Mouse (Mus musculus): ENCODE data around the gene Actc1.

The Actc1 gene

DNA sequence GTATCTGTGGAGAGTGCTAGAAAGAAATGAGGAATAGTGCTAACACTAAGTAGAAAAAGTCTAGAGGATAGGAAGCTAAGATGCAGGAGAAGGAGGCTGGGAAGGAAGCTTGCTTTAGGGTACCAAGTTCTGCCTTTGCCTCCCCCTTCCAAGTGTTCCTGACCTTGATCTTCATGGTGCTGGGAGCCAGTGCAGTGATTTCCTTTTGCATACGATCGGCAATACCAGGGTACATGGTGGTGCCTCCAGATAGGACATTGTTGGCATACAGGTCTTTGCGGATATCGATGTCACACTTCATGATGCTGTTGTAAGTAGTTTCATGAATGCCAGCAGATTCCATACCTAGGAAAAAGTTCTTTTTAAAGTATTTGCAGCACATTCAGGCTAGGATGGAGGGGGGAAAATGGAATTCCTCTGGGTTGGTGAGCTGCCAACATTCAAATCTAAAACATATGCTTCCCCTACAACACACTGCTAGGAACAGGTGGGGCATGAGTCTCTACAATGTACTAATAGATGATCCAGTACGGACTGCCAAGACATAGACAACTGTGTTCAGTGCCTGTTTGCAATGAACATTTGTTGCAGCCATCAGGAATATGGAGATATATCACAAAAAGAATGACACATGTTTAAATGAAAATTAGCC is 5.3 kb downstream of the Actc1 start:
- no peak for DNase-seq

GRCm38 (mm10) chr2:114046151-114046664 is 7.1 kb downstream of the Actc1 start:
- DNase-seq = no peak

DNA sequence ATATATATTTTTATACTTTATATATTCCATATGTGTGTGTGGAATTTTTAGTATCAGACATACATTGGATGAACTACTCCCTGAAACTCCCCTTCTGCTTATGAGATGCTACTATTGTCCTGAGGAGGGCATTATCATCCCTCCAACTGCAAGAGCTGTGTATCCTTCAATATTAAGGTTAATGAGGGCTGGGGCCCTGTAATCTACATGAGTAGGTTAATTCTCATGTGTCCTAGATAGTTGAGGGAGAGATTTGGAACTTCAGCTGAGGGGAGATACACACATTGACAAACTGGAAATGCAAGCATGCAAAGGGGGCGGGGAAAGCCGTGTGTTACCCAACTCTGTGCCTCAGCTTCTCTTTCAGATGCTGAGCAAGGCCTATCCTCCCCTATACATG is 15.4 kb downstream of the Actc1 start:
- no peak for DNase-seq

GRCm38 (mm10) chr2:114032259-114032658 is 21.1 kb downstream of the Actc1 start:
- DNase-seq = no peak

- DNase-seq = no peak
Measured at GRCm38 (mm10) chr2:114023383-114023782, 30.0 kb downstream of the Actc1 start.

DNA sequence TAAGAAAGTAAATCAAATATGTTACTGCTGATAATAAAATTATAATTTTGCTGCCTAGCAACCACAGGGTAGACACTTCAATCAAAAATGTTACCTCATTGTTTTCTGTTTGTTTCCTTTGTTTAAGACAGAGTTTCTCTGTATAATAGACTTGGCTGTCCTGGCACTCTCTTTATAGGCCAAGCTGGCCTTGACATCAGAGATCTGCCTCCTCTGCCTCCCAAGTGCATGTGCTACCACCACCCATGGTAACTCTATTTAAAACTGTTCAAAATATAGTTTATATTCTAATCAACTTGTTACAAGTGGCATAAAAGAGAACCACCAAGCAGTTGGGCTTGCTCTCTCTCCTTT is 33.2 kb downstream of the Actc1 start:
- DNase-seq = no peak

GRCm38 (mm10) chr2:114019474-114020209 is 33.7 kb downstream of the Actc1 start:
- no peak for DNase-seq

DNA sequence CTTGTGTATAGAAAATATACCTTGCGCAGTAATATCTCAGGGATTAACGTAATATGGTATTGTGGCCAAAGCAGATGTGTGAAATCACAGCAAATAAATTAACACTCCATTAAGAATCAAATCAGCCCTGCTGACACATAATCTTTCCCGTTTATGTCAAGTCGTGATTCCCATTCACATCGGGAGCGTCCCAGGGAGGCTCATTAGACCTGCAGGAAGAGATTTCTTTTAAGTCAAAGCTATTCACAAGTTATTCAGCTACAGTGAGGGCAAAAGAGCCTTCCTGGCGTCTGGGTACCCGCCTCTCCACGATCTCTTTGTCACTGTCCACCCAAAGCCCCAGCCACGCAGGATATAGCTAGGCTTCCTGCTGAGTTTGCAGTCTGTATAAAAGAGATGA is 35.2 kb downstream of the Actc1 start:
- DNase-seq = no peak

DNA sequence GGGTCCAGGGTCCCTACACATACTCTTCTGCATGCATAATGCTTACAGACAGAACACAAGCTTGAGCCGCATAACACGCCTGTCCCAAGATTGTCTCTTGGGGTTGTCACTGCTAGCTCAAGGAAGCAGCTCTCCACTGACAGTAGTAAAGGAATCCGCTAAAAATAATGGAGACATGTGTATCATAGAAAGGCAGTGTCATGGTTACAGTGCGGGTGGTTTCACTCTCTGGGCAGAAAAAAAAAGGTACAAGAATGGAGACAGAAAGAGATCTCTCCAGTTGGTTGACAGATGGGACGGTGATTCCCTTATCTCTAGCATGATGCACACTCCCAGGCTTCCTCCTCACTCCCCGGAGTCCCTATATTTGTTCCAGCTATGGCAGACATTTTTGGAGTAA is 38.5 kb downstream of the Actc1 start:
- no peak for DNase-seq

DNA sequence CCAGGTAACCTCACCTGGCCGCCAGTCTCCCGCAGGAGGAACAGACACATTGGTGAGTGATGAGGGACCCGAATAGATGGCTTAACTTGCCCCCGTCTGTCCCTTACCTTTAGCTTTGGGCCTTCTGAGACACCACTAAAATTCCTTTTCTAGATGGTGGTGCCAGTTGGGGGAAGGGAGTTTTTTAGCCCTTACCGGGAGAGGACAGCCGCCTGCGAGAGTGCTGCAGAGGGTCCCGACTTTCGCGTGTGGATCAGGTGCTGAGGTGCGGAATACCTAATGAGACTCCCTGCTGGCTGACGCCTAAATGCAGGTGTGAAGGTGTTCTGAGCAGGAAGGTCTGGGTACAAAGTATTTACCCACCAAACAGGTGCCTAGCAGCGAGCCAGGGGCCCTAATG is 39.5 kb downstream of the Actc1 start:
- no peak for DNase-seq

- no peak for DNase-seq
Measured at GRCm38 (mm10) chr2:114013295-114013771, 40.0 kb downstream of the Actc1 start, which contains the start of gene Gjd2. TSS of gene Gjd2 (minus strand) at chr2:114013619.

DNA sequence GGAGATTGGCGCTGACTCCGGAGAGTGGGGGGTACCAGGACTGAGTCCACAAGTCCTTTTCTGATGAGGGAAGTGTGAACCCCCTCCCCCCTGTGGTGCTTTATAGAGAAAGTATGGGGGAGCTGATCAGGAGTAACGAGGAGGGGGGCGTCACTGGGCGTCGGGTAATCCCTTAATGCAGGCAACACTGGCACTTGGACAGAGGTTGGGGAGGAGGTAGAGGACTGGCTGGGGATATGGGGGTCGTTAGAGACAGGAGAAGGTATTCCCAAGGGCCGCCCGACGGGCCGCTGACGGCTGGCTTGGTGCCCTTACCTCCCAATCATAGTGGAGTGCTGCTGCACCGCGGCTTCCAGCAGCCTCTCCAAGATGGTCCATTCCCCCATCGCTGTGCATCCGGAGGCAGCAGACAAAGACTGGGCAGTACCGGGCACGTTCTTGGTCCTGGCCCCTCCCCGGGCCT is 40.6 kb downstream of the Actc1 start:
- no peak for DNase-seq

- DNase-seq = no peak
Measured at GRCm38 (mm10) chr2:114011838-114012237, 41.5 kb downstream of the Actc1 start.

DNA sequence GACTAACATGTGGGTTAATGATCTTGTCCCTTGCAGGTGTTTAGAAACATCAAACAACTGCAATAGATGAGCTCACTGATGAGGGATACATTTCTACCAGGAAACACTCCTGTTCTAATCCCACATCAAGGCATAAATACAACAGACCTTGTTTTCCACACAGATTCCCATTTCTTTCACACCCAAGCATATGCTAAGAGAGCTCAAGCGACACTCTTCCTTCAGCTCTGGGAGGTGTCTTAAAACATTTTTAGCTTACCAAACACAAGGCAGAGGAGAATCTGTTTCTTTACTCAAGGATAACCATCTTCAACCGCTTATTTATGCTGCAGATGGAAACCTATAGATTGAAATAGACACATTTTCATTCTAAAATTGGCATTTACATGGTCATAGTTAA is 45.0 kb downstream of the Actc1 start:
- no peak for DNase-seq

- no peak for DNase-seq
Measured at GRCm38 (mm10) chr2:113997484-113997883, 55.9 kb downstream of the Actc1 start.
